Mouse (Mus musculus): Measurements from ENCODE around the gene Tmem11.

Tmem11 gene

GRCm38 (mm10) chr11:60878675-60879294, at the start of gene Tmem11:
Tmem11 (minus strand) TSS chr11:60879272.
- in situ Hi-C loops (cut with MboI, MseI), result no loop called here

- in situ Hi-C loops (cut with MboI, MseI), result no loop called here
Measured at GRCm38 (mm10) chr11:60927264-60927663, 48.2 kb upstream of the Tmem11 start.

DNA sequence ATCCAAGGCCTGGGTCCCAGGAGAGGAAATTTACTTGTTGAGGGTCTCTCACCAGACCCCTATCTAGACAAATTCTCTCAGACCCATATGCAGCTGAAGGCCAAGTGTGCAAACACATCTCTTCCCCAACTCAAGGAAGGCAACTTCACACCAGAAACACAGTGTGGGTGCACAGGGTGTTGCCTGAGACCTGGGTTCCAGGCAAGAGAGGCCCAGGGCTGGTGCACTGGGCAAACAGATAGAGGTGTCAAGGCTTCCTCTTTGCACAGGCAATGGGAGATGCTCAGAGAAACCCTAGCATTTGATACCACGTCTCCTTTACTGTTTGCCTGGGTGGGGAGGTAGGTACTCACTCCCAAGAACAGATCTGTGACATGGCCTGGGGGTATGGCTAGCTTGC, 45.9 kb upstream of the Tmem11 start:
- in situ Hi-C loops (cut with MboI, MseI), result no loop called here

DNA sequence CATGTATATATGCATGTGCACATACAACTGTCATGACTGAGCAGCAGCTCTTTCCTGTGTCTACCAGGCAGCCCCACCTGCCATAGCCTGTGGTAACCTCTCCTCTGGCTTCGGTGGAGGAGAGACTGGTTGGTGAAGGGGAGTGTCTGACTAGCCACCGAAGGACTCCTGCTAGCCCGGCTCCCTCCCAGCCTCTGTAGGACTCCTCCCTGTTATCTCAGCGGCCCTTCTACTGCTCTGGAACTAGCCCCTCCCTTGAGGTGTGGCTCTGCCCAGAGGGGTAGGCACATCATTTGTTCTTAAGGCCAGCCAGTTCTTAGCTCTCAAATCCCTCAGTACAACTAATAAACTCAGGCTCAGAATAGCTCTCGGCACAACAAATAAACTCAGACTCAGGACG, 45.4 kb upstream of the Tmem11 start:
- in situ Hi-C loops (cut with MboI, MseI), result no loop called here

DNA sequence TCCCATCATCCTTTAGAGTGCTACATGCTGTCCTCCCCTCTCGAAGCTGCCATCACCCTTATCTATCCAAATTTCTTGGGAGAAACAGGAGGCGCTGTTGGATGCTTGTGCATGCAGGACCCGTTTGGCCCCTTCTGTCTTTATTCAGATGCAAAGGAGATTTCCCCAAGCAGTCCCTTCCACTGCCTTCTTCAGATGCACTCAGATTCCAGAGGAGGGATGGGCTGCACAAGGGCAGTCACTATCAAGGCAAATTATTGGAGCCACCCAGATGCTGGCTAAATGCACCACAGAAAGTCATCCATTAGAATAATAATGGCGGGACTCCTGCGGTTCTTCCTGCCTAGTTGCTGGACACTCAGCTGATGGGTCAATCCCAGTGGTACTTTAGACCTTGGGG, 43.9 kb upstream of the Tmem11 start:
- in situ Hi-C loops (cut with MboI, MseI), result no loop called here

DNA sequence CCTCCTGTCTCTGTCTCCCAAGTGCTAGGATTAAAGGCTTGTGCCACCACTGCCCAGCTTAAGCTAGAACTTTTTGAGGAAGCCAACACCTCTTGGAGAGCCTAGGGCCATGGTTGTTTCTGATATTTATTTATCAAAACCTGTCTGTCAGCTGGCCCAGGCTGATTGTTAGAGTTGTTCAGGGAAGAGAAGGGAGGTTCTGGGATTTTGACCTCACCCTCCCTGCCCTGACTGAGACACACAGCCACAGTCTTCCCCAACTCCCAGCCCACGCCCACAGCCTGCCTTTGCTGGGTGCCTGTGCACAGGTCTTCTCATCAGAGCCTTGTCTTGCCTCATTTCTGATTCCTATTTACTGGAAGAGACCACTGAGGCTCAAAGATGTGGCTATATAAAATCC, 43.1 kb upstream of the Tmem11 start:
- in situ Hi-C loops (cut with MboI, MseI), result no loop called here

DNA sequence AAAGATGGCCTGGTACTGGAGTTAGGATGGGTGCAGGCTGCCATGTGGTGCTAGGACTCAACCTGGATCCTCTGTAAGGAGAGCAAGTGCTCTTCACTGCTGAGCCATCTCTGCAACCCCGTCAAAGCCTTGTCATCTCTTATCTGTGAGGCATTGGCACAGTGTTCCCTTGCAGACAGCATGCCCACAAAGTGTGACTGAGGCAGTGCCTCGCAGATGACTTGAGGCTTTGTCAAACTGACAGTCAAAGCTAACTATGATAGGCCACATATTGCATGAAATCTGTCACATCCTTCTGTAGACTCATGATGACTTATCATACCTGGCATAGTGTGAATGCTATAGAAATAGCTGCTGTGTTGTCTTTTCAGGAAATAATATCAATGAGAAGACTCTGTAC, 40.9 kb upstream of the Tmem11 start:
- in situ Hi-C loops (cut with MboI, MseI), result no loop called here

GRCm38 (mm10) chr11:60915201-60915600, 36.1 kb upstream of the Tmem11 start:
- in situ Hi-C loops (cut with MboI, MseI), result no loop called here

DNA sequence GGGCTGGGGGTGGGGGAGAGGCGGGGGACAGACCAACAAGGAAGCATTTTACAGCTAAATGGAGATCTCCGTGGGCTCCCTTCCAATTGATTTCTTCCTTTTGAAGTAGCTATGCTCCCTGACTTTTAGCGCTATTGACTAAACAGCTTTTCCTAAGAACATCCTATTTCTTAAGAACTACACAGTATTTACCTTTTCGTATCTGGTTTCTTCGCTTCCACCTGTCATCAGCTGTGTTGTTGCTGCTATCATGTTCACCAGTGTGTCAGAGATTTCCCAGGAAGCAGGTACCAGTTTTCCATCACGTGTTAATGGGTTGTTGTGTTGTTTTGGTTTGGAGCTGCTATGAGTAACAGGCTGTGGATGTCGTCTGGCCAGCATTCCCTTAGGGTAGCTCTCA, 35.4 kb upstream of the Tmem11 start, which contains the start of gene Natd1:
Natd1 (minus strand) TSS at position 260 of the 400 bp plus-strand sequence.
- in situ Hi-C loops (cut with MboI, MseI), result no loop called here

DNA sequence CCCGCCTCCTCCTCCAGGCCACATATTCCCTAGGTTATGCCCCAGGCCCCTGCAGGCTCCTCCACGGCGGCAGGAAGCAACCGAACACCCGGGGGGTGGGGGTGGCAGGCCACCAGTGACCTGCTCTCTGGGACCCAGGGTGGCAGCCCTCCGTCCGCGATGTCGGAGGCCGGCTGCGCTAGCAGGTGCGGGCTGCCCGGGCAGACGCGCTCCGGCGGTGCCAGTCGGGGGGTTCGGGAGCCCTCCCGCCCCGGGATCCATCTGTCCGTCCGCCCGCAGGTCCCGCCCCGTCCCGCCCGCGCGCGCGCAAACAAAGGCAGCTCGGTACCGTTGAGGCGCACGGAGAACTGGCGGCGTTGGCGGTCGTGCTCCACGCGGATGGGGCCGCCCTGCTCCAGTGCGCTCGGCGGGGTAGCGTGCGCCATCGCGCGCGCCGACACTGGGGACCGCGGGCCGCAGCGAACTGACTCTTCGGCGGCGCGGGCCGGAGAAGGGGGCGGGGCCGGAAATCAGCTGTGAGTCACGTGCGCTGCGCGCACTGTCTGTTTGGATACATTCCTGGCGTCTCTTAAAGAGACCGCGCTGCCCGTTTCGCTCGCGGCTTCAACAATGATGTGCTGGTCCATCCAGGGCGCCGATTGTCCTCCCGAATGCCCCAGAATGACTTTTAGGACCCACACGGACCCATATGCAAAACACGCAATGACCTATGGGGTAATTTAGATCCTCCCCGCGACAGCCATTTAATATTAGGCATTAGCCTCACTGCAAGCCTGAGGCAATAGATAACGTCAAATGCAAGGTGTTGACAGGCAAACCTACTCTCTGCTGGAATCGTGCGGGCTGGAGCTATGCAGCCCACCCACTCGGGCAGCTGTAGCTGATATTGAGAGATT, 34.5 kb upstream of the Tmem11 start:
- in situ Hi-C loops (cut with MboI, MseI), result no loop called here

GRCm38 (mm10) chr11:60912525-60912973, 33.5 kb upstream of the Tmem11 start:
- in situ Hi-C loops (cut with MboI, MseI), result no loop called here

GRCm38 (mm10) chr11:60909626-60910025, 30.6 kb upstream of the Tmem11 start:
- in situ Hi-C loops (cut with MboI, MseI), result no loop called here

DNA sequence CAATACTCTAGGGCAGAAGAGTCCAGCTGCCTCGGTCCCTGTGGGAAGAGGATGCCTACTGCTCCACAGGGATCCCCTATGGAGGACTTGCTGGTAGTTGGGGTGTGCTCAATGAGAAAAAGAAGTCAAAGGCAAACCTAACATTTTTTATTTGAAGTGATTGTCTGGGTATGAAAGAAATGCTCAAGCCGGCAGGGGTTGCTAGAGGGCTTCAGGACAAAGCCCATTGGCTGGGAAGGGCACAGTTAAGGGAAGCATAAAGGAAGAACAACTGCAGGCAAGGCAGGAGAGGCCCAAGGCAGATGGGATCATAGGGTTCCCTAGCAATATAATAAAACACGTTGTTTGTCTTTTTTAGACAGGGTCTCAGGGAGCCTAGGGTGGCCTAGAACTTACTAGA, 29.0 kb upstream of the Tmem11 start:
- in situ Hi-C loops (cut with MboI, MseI), result no loop called here

DNA sequence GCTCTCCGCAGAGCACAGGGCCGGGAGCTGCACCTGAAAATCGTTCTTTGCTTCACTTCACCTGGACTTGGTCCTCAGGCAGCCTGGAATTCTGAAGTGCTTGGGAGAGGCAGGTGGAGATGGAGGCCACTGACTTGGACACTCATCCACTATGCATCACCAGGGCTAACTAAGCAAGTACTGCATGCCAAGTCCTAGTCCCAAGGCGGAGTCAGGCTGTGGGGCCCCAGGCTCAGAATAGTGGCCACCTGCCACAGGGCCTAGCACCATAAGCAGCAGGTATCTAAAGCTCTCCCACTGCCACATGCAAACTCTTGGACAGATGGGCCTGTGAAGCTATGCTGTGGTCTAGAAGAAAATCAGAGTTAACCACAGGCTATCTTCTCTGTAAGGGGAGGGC, 27.4 kb upstream of the Tmem11 start:
- in situ Hi-C loops (cut with MboI, MseI), result no loop called here

- in situ Hi-C loops (cut with MboI, MseI), result no loop called here
Measured at GRCm38 (mm10) chr11:60905407-60906120, 26.5 kb upstream of the Tmem11 start.

DNA sequence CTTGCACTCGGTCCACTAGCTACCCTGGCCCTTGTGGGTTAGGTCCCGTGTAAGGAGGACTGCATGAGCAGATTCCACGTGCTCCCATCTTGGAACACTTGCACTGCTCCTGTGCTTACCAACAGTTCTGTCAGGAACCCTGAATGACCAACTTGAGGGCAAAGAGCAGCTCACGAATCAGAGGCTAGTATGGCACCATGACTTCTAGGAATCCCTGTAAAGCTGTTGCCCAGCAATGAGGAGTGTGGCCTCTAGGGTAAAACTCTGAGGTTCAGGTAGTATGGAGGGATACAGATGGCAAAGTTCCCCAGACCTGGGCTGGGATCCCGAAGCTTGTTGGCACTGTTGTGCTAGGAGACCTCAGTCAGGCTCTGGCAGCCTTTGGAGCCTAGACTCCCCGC, 24.6 kb upstream of the Tmem11 start:
- in situ Hi-C loops (cut with MboI, MseI), result no loop called here

- in situ Hi-C loops (cut with MboI, MseI), result no loop called here
Measured at GRCm38 (mm10) chr11:60902486-60902885, 23.4 kb upstream of the Tmem11 start.

GRCm38 (mm10) chr11:60902001-60902400, 22.9 kb upstream of the Tmem11 start:
- in situ Hi-C loops (cut with MboI, MseI), result no loop called here

DNA sequence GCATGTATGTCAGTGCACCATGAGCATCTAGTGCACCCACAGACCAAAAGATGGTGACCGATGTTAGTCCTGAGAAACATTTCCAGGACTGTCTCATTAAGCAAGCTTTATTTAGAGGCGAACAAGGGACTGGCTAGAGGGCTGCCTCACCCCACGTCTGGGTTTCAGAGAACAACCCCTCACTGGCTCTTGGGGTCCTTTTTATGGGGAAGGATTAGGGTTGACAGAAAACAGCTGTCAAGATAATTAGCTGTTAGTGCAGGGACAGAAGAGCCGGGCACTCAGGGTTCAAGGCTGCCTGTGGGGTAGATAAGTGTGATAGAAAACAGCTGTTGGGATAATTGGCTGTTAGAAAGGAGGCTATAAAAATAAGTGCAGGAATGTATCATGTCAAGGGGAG, 16.8 kb upstream of the Tmem11 start:
- in situ Hi-C loops (cut with MboI, MseI), result no loop called here

DNA sequence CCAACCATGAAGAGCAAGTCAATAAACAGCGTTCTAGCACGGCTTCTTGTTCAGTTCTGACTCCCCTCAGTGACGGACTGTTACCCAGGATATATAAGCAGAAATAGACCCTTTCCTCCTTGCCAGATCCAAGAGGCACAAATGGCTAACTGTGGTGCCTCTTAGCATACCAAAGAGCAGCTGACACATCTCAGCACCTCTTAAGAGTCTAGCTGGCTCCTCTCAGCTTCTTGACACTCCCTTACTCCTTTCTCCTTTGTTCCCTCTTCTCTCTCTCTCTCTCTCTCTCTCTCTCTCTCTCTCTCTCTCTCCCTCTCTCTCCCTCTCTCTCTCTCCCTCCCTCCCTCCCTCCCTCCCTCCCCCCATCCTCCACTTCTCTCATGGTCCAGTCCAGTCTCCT, 11.7 kb upstream of the Tmem11 start:
- in situ Hi-C loops (cut with MboI, MseI), result no loop called here

- in situ Hi-C loops (cut with MboI, MseI), result no loop called here
Measured at GRCm38 (mm10) chr11:60890286-60890685, 11.2 kb upstream of the Tmem11 start.

DNA sequence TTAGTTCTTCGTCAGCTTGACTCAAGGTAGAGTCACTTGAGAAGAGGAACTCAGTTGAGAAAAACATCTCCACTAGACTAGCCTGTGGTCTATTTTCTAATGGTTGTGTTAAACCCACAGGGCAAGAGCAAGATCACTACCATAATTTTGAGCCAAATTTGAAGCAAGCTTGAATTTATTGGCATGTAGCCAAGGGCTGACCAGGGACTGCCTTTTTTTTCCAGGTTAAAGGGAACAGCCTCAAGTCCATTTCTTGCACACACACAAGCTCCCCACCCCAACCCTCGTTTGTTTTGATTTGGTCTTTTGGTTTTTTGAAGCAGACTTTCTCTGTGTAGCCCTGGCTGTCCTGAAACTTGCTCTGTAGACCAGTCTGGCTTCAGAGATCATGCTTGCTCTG, 10.8 kb upstream of the Tmem11 start:
- in situ Hi-C loops (cut with MboI, MseI), result no loop called here

Data from T-helper 1 cell (primary cell).